Mouse (Mus musculus) MEL (cell line): Measurements from ENCODE around the gene Crim1. TPM values are rescaled to one million over a fixed set of nuclear protein-coding genes. Genes with fewer than 3 reads are reported as not detected.

Experiments used
- DNase-seq: peaks from one replicate; pipeline ENCODE4 v3.0.0; 2011; ENCODE audit warnings: low read depth, low spot score
- H3K27ac ChIP-seq: 2 replicates; pipeline ENCODE4 v1.5.1; 2012; ENCODE audit warnings: low read depth, mild to moderate bottlenecking, control low read depth, low read length, moderate library complexity; ENCODE audit not compliant: control insufficient read depth
- H3K27me3 ChIP-seq, 2 experiments: fragments of 150-350 bp in 1 of 2; sonication (generic) in 1 of 2; 2 replicates each; pipeline ENCODE4 v1.6.1; 2012; ENCODE audit warnings: low read length in 2 of 2, mild to moderate bottlenecking in 2 of 2, improper control_type of control experiment in 1 of 2, moderate library complexity in 1 of 2; ENCODE audit not compliant: insufficient read depth in 2 of 2, control insufficient read depth in 1 of 2
- H3K36me3 ChIP-seq, 2 experiments: 2 replicates each; pipeline ENCODE4 v1.6.1; 2012 to 2014; ENCODE audit warnings: low read length in 2 of 2, improper control_type of control experiment in 1 of 2, inconsistent platforms in 1 of 2, mild to moderate bottlenecking in 1 of 2; ENCODE audit not compliant: insufficient read depth in 2 of 2, control insufficient read depth in 1 of 2
- H3K4me1 ChIP-seq, 2 experiments: fragments of 150-350 bp in 1 of 2; sonication (generic) in 1 of 2; 2 replicates each; pipeline ENCODE4 v1.6.1; 2012; ENCODE audit warnings: low read length in 2 of 2, improper control_type of control experiment in 1 of 2, mild to moderate bottlenecking in 1 of 2; ENCODE audit not compliant: insufficient read depth in 2 of 2, control insufficient read depth in 1 of 2
- H3K4me3 ChIP-seq, 2 experiments: fragments of 150-350 bp in 1 of 2; sonication (generic) in 1 of 2; 2 replicates each; pipeline ENCODE4 v1.5.1; 2012; ENCODE audit warnings: low read depth in 2 of 2, low read length in 2 of 2, mild to moderate bottlenecking in 2 of 2, moderate library complexity in 2 of 2, control low read depth in 1 of 2, improper control_type of control experiment in 1 of 2; ENCODE audit not compliant: control insufficient read depth in 1 of 2, insufficient read depth in 1 of 2
- H3K79me2 ChIP-seq: 2 replicates; pipeline ENCODE4 v1.6.1; 2012; ENCODE audit warnings: mild to moderate bottlenecking, low read length, moderate library complexity; ENCODE audit not compliant: control insufficient read depth, poor library complexity, insufficient read depth
- H3K9ac ChIP-seq: 2 replicates; pipeline ENCODE4 v1.6.1; 2012; ENCODE audit warnings: low read depth, mild to moderate bottlenecking, control low read depth, low read length, moderate library complexity; ENCODE audit not compliant: control insufficient read depth, poor library complexity, severe bottlenecking
- H3K9me3 ChIP-seq: fragments of 150-350 bp; sonication (generic); replicated peaks from 2 replicates; pipeline ENCODE4 v1.6.1; 2012; ENCODE audit warnings: mild to moderate bottlenecking, low read length, improper control_type of control experiment, moderate library complexity; ENCODE audit not compliant: insufficient read depth
- CHD1 ChIP-seq: IDR thresholded peaks from 2 replicates; pipeline ENCODE4 v1.6.1; 2012; ENCODE audit warnings: low read depth, mild to moderate bottlenecking, inconsistent platforms, low read length, improper control_type of control experiment
- CHD2 ChIP-seq: IDR thresholded peaks from 2 replicates; pipeline ENCODE4 v1.6.1; 2011; ENCODE audit warnings: low read length, improper control_type of control experiment
- ELF1 ChIP-seq: IDR thresholded peaks from 2 replicates; pipeline ENCODE4 v1.6.1; 2014; ENCODE audit warnings: low read depth, mild to moderate bottlenecking, inconsistent platforms, low read length, improper control_type of control experiment, moderate library complexity
- ETS1 ChIP-seq: IDR thresholded peaks from 2 replicates; pipeline ENCODE4 v1.6.1; 2012; ENCODE audit warnings: low read depth, mild to moderate bottlenecking, inconsistent platforms, low read length, improper control_type of control experiment, moderate library complexity
- GATA1 ChIP-seq: IDR thresholded peaks from 2 replicates; pipeline ENCODE4 v1.6.1; 2011; ENCODE audit warnings: low read depth, low read length, improper control_type of control experiment
- HCFC1 ChIP-seq: IDR thresholded peaks from 2 replicates; pipeline ENCODE4 v1.6.1; 2012; ENCODE audit warnings: low read depth, mild to moderate bottlenecking, inconsistent platforms, low read length, improper control_type of control experiment, moderate library complexity
- JUND ChIP-seq: IDR thresholded peaks from 2 replicates; pipeline ENCODE4 v1.6.1; 2011; ENCODE audit warnings: low read depth, mild to moderate bottlenecking, improper control_type of control experiment, low read length
- MAZ ChIP-seq: IDR thresholded peaks from 2 replicates; pipeline ENCODE4 v1.6.1; 2012; ENCODE audit warnings: low read depth, mild to moderate bottlenecking, inconsistent platforms, low read length, improper control_type of control experiment
- MEF2A ChIP-seq: IDR thresholded peaks from 2 replicates; pipeline ENCODE4 v1.6.1; 2014; ENCODE audit warnings: low read depth, mild to moderate bottlenecking, inconsistent platforms, low read length, improper control_type of control experiment; ENCODE audit not compliant: poor library complexity, insufficient replicate concordance, severe bottlenecking; ENCODE audit errors: extremely low read depth
- MXI1 ChIP-seq: IDR thresholded peaks from 2 replicates; pipeline ENCODE4 v1.6.1; 2011; ENCODE audit warnings: mild to moderate bottlenecking, low read depth, low read length, improper control_type of control experiment
- MYC ChIP-seq: IDR thresholded peaks from 2 replicates; pipeline ENCODE4 v1.6.1; 2011; ENCODE audit warnings: low read depth, mild to moderate bottlenecking, low read length, improper control_type of control experiment, moderate library complexity
- NELFE ChIP-seq: IDR thresholded peaks from 2 replicates; pipeline ENCODE4 v1.6.1; 2011; ENCODE audit warnings: low read depth, low read length, improper control_type of control experiment
- NRF1 ChIP-seq: IDR thresholded peaks from 2 replicates; pipeline ENCODE4 v1.6.1; 2014; ENCODE audit warnings: low read depth, mild to moderate bottlenecking, inconsistent platforms, low read length, improper control_type of control experiment, moderate library complexity; ENCODE audit not compliant: poor library complexity, insufficient read depth, severe bottlenecking
- POLR2AphosphoS2 ChIP-seq: IDR thresholded peaks from 2 replicates; pipeline ENCODE4 v1.6.1; 2011; ENCODE audit warnings: low read length, improper control_type of control experiment
- RAD21 ChIP-seq: IDR thresholded peaks from 2 replicates; pipeline ENCODE4 v1.6.1; 2011; ENCODE audit warnings: mild to moderate bottlenecking, low read depth, low read length, improper control_type of control experiment
- RCOR1 ChIP-seq: IDR thresholded peaks from 2 replicates; pipeline ENCODE4 v1.6.1; 2012; ENCODE audit warnings: low read depth, mild to moderate bottlenecking, inconsistent platforms, low read length, improper control_type of control experiment
- SIN3A ChIP-seq: IDR thresholded peaks from 2 replicates; pipeline ENCODE4 v1.6.1; 2012; ENCODE audit warnings: low read length, improper control_type of control experiment, inconsistent platforms
- TAL1 ChIP-seq: IDR thresholded peaks from 2 replicates; pipeline ENCODE4 v1.6.1; 2012; ENCODE audit warnings: mild to moderate bottlenecking, inconsistent platforms, low read length, moderate library complexity, mixed read lengths
- TBP ChIP-seq: IDR thresholded peaks from 2 replicates; pipeline ENCODE4 v1.8.0; 2011; ENCODE audit warnings: low read depth, low read length, improper control_type of control experiment
- USF2 ChIP-seq, 2 experiments: IDR thresholded peaks; 2 replicates each; pipeline ENCODE4 v1.6.1; 2011 to 2012; ENCODE audit warnings: improper control_type of control experiment in 2 of 2, low read length in 2 of 2, borderline replicate concordance in 1 of 2, inconsistent platforms in 1 of 2, low read depth in 1 of 2, mild to moderate bottlenecking in 1 of 2; ENCODE audit not compliant: insufficient read depth in 1 of 2
- ZKSCAN1 ChIP-seq: IDR thresholded peaks from 2 replicates; pipeline ENCODE4 v1.6.1; 2012; ENCODE audit warnings: low read depth, mild to moderate bottlenecking, inconsistent platforms, low read length, improper control_type of control experiment, moderate library complexity
- ZMIZ1 ChIP-seq: IDR thresholded peaks from 2 replicates; pipeline ENCODE4 v1.6.1; 2012; ENCODE audit warnings: low read depth, mild to moderate bottlenecking, inconsistent platforms, low read length, improper control_type of control experiment, moderate library complexity
- ZNF384 ChIP-seq: IDR thresholded peaks from 2 replicates; pipeline ENCODE4 v1.6.1; 2012; ENCODE audit warnings: low read depth, mild to moderate bottlenecking, inconsistent platforms, low read length, improper control_type of control experiment
- polyA plus RNA-seq, 2 experiments: library from polyadenylated mRNA; stranded (reverse) in 1 of 2; unstranded in 1 of 2; fragments of >175 nt in 1 of 2; fragments of >200 nt in 1 of 2; gene quantifications; 2 replicates each; pipeline versions ENCODE4 v1.2.1 to v1.2.4; 2012; ENCODE audit warnings: low replicate concordance in 2 of 2, low read depth in 1 of 2; ENCODE audit not compliant: insufficient read length in 2 of 2, insufficient read depth in 1 of 2, missing spikeins in 1 of 2
- total RNA-seq: library from RNA; depleted of rRNA; stranded (reverse); fragments of 300-350 nt; gene quantifications from 2 replicates; pipeline ENCODE4 v1.2.3, GENCODE M21; 2012

Crim1 gene
- total and polyA plus RNA-seq, 3 experiments: not detected

GRCm38 (mm10) chr17:78387665-78388064 lies 187.6 kb downstream of the Crim1 start:
- Histone ChIP-seq H3K27ac (no peak overlapping the region), H3K79me2 (no peaks in the 10 kb centered on the region), H3K27me3 (no peaks in the 10 kb centered on the region), H3K4me3 (no peak overlapping the region), H3K4me1 (no peaks in the 10 kb centered on the region), H3K9ac (no peak overlapping the region), H3K36me3 (no peaks in the 10 kb centered on the region), H3K9me3 (no peaks in the 10 kb centered on the region)
- DNase-seq: no peak
- TF ChIP-seq USF2 (IDR thresholded peaks at IDR 0.05; ENCODE audit: borderline replicate concordance in 1 of 2, insufficient read depth in 1 of 2, low read depth in 1 of 2, low read length in 2 of 2) (no peak), ZKSCAN1 (no peak), HCFC1 (no peak), CHD2 (no peak), MAZ (no peak), RCOR1 (no peak), POLR2AphosphoS2 (no peak), SIN3A (no peak)

GRCm38 (mm10) chr17:78388101-78388847 lies 188.2 kb downstream of the Crim1 start:
- DNase-seq: no peak
- H3K36me3 ChIP-seq: no peaks in the 10 kb centered on the region
- TF ChIP-seq ETS1 (no peak), TAL1 (no peak), RAD21 (no peak), JUND (no peak), MAZ (no peak), ELF1 (no peak), ZNF384 (no peak)

GRCm38 (mm10) chr17:78389573-78389972 lies 189.5 kb downstream of the Crim1 start:
- TF ChIP-seq MEF2A (no peak), CHD1 (no peak), USF2 (IDR thresholded peaks at IDR 0.05; ENCODE audit: borderline replicate concordance in 1 of 2, insufficient read depth in 1 of 2, low read depth in 1 of 2, low read length in 2 of 2) (no peak), GATA1 (no peak), NRF1 (no peak), TBP (no peak), ZMIZ1 (no peak), MXI1 (no peak), MYC (no peak), CHD2 (no peak), NELFE (no peak)
- H3K9me3 ChIP-seq: no peaks in the 10 kb centered on the region
- no peak for DNase-seq
- no peak overlapping the region for H3K9ac ChIP-seq
- H3K36me3 ChIP-seq: no peaks in the 10 kb centered on the region
- H3K79me2 ChIP-seq: no peaks in the 10 kb centered on the region
- no peaks in the 10 kb centered on the region for H3K27me3 ChIP-seq
- no peak overlapping the region for H3K4me3 ChIP-seq
- no peaks in the 10 kb centered on the region for H3K4me1 ChIP-seq
- H3K27ac ChIP-seq: no peak overlapping the region

More at GRCm38 (mm10) chr17:78388101-78388847, 188.2 kb downstream of the Crim1 start:
- Histone ChIP-seq H3K4me3 (no peak overlapping the region), H3K9ac (no peak overlapping the region), H3K9me3 (no peaks in the 10 kb centered on the region), H3K27me3 (no peaks in the 10 kb centered on the region), H3K4me1 (no peaks in the 10 kb centered on the region), H3K79me2 (no peaks in the 10 kb centered on the region), H3K27ac (no peak overlapping the region)
